Mouse (Mus musculus) stomach, postnatal 0 days (tissue): ENCODE measurements around the gene Efcab1.

Experiments used
- CTCF ChIP-seq: IDR thresholded peaks from 2 replicates; pipeline ENCODE4 v1.5.1; 2016; ENCODE audit warnings: antibody characterized with exemption, low read depth, mild to moderate bottlenecking, moderate library complexity
- EP300 ChIP-seq: optimal IDR thresholded peaks from 2 replicates; pipeline ENCODE3; 2016; ENCODE audit warnings: antibody characterized with exemption

DNA sequence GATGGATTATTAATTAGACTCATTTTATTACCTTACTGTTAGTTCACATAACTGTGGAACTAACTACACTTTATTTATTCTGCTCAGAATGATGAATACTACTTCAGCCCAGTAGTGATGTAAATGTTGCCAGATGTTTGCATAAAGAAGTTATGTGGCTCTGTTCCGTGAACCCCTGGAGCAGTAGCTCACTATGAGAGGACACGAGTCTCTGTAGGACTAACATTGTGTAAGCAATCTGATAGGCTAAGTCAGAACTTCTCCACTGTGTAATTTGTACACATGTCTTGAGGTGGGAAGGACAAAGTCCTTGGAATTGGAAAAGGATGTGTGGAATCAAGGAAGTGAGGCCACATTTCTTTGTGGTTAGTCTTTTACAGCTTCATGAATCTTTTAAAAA, 45.5 kb downstream of the Efcab1 start:
- no peak for TF ChIP-seq CTCF
- no peak for TF ChIP-seq EP300
